Mouse (Mus musculus) erythroblast, embryonic 14.5 days (primary cell): Measurements from ENCODE around the gene Scyl3.

Experiments
- GATA1 ChIP-seq: IDR thresholded peaks from 2 replicates; pipeline ENCODE4 v1.6.1; 2012; ENCODE audit warnings: low read length, inconsistent platforms, mixed read lengths
- TAL1 ChIP-seq: IDR thresholded peaks from 3 replicates; pipeline ENCODE4 v1.6.1; 2012; ENCODE audit warnings: low read length, inconsistent platforms, mixed read lengths

GRCm38 (mm10) chr1:163908389-163908788 is 20.5 kb upstream of the Scyl3 start:
- no peak for TF ChIP-seq TAL1
- 0 out of 2 replicates have a peak, but pooled peaks have one; percentile 29 for TF ChIP-seq GATA1
